Mouse (Mus musculus) heart, adult 2 months (tissue): Measurements from ENCODE around the gene Cmbl. TPM values are rescaled to one million over a fixed set of nuclear protein-coding genes. Genes with fewer than 3 reads are reported as not detected.

Experiments
- DNase-seq, 2 experiments: peaks; one replicate each; pipeline ENCODE4 v3.0.0; 2021
- H3K27ac ChIP-seq: fragments of 200-600 bp; 2 replicates; pipeline ENCODE4 v1.8.1; 2022
- H3K27me3 ChIP-seq: fragments of 200-500 bp; 2 replicates; pipeline ENCODE4 v1.6.1; 2012; ENCODE audit warnings: mild to moderate bottlenecking, low read length, inconsistent platforms, mixed read lengths; ENCODE audit not compliant: control insufficient read depth, insufficient read depth
- H3K36me3 ChIP-seq: fragments of 200-500 bp; 2 replicates; pipeline ENCODE4 v1.6.1; 2012; ENCODE audit warnings: low read length, inconsistent platforms; ENCODE audit not compliant: control insufficient read depth, insufficient read depth
- H3K4me1 ChIP-seq: fragments of 200-500 bp; 2 replicates; pipeline ENCODE4 v1.6.1; 2011; ENCODE audit warnings: low read length; ENCODE audit not compliant: control insufficient read depth, insufficient read depth
- H3K4me3 ChIP-seq: fragments of 200-600 bp; 2 replicates; pipeline ENCODE4 v1.8.1; 2022
- H3K79me2 ChIP-seq: fragments of 200-500 bp; replicated peaks from 2 replicates; pipeline ENCODE4 v1.6.1; 2012; ENCODE audit warnings: mild to moderate bottlenecking, inconsistent platforms, low read length, moderate library complexity, mixed read lengths; ENCODE audit not compliant: control insufficient read depth, insufficient read depth
- H3K9ac ChIP-seq: fragments of 200-500 bp; 2 replicates; pipeline ENCODE4 v1.6.1; 2012; ENCODE audit warnings: low read depth, mild to moderate bottlenecking, control low read depth, inconsistent platforms, low read length, mixed read lengths
- CTCF ChIP-seq: fragments of 200-600 bp; IDR thresholded peaks from 2 replicates; pipeline ENCODE4 v1.8.1; 2022; ENCODE audit warnings: antibody characterized with exemption, mild to moderate bottlenecking, moderate library complexity
- EP300 ChIP-seq: fragments of 200-500 bp; IDR thresholded peaks from 2 replicates; pipeline ENCODE4 v1.6.1; 2011; ENCODE audit warnings: low read depth, low read length, control low read depth; ENCODE audit not compliant: insufficient read depth
- POLR2A ChIP-seq: fragments of 200-500 bp; IDR thresholded peaks from 2 replicates; pipeline ENCODE4 v1.6.1; 2011; ENCODE audit warnings: mild to moderate bottlenecking, low read depth, low read length, control low read depth; ENCODE audit not compliant: insufficient read depth
- WGBS: fragments of 180-500 bp; shearing (Covaris S2); methylation state at CpG from one replicate; pipeline ENCODE4 v1.1.7; 2018; 5-methylcytosine and 5-hydroxymethylcytosine counted together
- intact Hi-C: fragments of 180-260 bp; cut with DNase I; formaldehyde crosslinking; loops from one replicate; pipeline ENCODE4 v1.15.1; 2025
- long read RNA-seq: library from polyadenylated mRNA; stranded (forward); transcript quantifications from one replicate; pipeline ENCODE4 v2.0.0, GENCODE M21; 2021
- polyA plus RNA-seq: library from polyadenylated mRNA; depleted of rRNA; stranded (reverse); fragments of >200 nt; gene quantifications from 2 replicates; pipeline ENCODE4 v1.2.3, GENCODE M21; 2012; rRNA removed
- total RNA-seq, 2 experiments: library from RNA; stranded (reverse); gene quantifications; 2 replicates each; pipeline ENCODE4 v1.2.3; 2021

Cmbl gene
- total RNA-seq: 10 to 100 TPM; 27.1 to 30.7 TPM
- 49.6 and 70.3 TPM in 2 replicates for polyA plus RNA-seq
- long read RNA-seq, transcript Cmbl-201 (6 exons, 1,155 nt): major isoform, 28 of 30 reads
- long read RNA-seq, partial matches to known transcripts: 0 of 30 reads
- long read RNA-seq, other reads (novel, unspliced or antisense): 2 of 30 reads

DNA sequence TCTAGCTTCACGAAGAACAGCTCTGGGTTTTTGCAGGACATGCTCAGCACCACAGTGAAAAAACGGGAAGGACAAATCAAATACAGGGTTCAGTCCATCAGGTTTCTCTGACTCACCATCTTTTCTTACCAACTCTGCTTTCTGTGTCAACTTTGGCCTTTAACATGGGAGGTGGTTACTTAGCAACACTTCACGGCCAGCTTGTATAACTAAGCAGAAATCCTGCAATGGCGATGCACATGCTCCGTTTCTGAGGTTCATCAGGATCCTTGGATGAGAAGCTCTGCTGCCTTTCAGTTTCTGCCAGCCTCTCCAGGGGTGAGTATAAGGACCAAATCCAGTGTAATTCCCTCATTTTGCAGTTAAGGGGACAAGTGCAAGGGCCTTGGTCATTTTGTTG, at the start of gene Cmbl:
Gene Cmbl (plus strand): TSS at position 206 of the 400 bp plus-strand sequence.
- intact Hi-C loops: loop anchor here (5.0 kb wide), 1 partner anchor 33 kb away; the partner anchor contains the start of gene March6
- H3K9ac ChIP-seq: no peak within 1 kb of the TSS
- 86% methylated on average over 5 of the region's 5 CpGs for WGBS

DNA sequence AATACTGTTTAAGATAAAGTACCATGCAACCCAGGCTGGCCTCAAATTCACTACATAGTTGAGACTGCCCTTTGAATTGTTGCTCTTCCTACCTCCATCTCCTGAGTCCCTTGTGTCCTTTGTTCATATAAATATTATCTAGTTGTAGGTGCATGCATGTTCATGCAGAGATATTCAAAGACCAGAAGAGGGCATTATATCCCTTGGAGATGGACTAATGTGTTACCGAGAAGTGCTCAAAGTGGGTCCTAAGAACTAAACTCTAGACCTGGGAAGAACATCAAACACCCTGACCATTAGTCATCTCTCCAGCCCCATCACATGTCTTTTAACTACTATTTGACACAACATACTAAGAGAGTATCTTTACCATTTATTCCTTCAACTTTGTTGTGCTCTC, 48.0 kb upstream of the Cmbl start:
- 55% methylated on average over 1 of the region's 1 CpGs for WGBS
- H3K4me1 ChIP-seq: peaks cover 6% of the 10 kb centered on the region
- no peaks in the 10 kb centered on the region for H3K27me3 ChIP-seq
- no peak for DNase-seq
- no peak overlapping the region for H3K9ac ChIP-seq
- peaks cover 2% of the 10 kb centered on the region; the same call in 1 of the 2 replicates for H3K36me3 ChIP-seq
- peaks cover 4% of the 10 kb centered on the region; the same call in 1 of the 2 replicates for H3K79me2 ChIP-seq
- intact Hi-C loops: loop anchor here (2.0 kb wide), 1 partner anchor 70 kb away; no protein-coding TSS in a partner anchor
- no peak overlapping the region for H3K27ac ChIP-seq
- peak; percentile 64 for TF ChIP-seq CTCF
- TF ChIP-seq EP300: no peak
- H3K4me3 ChIP-seq: no peak overlapping the region

More for the DNA sequence above, at the start of gene Cmbl:
- H3K36me3 ChIP-seq: no peaks in the 10 kb centered on the region
- no peak within 1 kb of the TSS for H3K4me3 ChIP-seq
- H3K27ac ChIP-seq: no peak within 1 kb of the TSS
- no peaks in the 10 kb centered on the region for H3K79me2 ChIP-seq
- no peaks in the 10 kb centered on the region for H3K27me3 ChIP-seq
- peaks cover 4% of the 10 kb centered on the region for H3K4me1 ChIP-seq
- TF ChIP-seq EP300 (no peak), POLR2A (no peak), CTCF (no peak)
- DNase-seq: no peak

DNA sequence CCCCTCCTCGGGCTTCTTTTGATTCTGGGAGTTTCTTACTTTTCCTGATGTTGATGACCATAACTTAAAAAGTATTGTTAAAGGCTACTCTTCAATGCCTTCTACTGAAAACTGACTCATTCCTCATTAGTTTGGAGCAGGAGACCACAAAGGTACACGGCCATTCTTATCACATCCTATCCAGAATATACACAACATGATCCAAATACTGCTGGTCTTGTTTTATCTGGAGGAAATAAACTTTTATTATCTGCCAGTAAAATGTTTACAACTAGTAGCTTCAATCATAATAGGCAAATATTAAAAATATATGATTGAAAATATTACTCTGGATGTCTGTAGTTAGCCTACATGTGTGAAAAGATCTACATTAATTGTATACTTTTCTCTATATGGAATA, 46.8 kb upstream of the Cmbl start:
- WGBS: 53% methylated on average over 2 of the region's 2 CpGs
- peaks cover 6% of the 10 kb centered on the region for H3K4me1 ChIP-seq
- peaks cover 8% of the 10 kb centered on the region for H3K36me3 ChIP-seq
- intact Hi-C loops: no loop called here
- peaks cover 4% of the 10 kb centered on the region; the same call in 1 of the 2 replicates for H3K79me2 ChIP-seq
- H3K27me3 ChIP-seq: no peaks in the 10 kb centered on the region
- TF ChIP-seq EP300: no peak
- TF ChIP-seq POLR2A: no peak
- no peak for TF ChIP-seq CTCF
- no peak overlapping the region for H3K4me3 ChIP-seq
- DNase-seq: no peak
- no peak overlapping the region for H3K27ac ChIP-seq
- no peak overlapping the region for H3K9ac ChIP-seq

DNA sequence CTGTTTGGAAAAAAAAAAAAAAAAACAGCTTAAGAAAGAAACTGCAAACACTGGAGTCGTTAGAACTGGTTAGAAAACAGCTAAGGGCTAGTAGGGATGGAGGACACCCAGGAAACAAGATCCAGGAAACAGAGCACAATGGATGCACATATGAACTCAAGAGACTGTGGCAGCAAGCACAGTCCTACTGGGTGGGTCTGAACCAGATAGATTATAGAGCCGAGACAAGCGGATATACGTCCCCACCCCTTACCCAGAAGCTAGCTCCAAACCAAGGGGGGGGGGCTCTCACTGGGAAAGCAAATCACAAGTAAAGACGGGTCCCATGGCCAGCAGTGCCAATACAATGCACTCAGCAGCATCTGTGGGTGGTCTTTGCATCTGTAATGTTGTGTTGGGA, 46.2 kb upstream of the Cmbl start:
- 70% methylated on average over 5 of the region's 5 CpGs for WGBS
- Histone ChIP-seq H3K9ac (no peak overlapping the region), H3K4me3 (no peak overlapping the region), H3K36me3 (peaks cover 11% of the 10 kb centered on the region), H3K27ac (no peak overlapping the region), H3K27me3 (no peaks in the 10 kb centered on the region), H3K79me2 (peaks cover 4% of the 10 kb centered on the region; the same call in 1 of the 2 replicates), H3K4me1 (peaks cover 8% of the 10 kb centered on the region)
- intact Hi-C loops: no loop called here
- DNase-seq: no peak
- no peak for TF ChIP-seq CTCF
- no peak for TF ChIP-seq EP300
- TF ChIP-seq POLR2A: no peak

DNA sequence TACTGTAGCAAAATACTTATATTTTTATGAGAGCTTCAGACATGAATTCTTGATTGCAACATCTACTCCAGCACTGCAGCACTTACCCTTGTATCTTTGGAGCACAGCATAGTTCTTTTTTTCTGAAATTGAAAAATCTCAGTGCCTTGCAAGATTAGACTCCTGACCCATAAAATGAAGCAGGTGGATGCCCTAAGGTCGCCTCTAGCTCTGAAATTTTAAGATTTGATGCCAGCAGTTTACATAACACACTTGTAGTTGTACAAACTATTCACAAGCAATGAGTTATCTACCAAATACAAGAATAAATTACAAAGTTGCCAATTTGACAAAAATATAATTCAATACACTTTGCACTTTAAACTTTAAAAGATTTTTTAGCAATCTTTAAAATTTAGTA, 38.7 kb upstream of the Cmbl start:
- no peak for DNase-seq
- Histone ChIP-seq H3K4me3 (no peak overlapping the region), H3K27ac (no peak overlapping the region), H3K79me2 (peaks cover 8% of the 10 kb centered on the region), H3K36me3 (peaks cover 27% of the 10 kb centered on the region), H3K4me1 (peaks cover 14% of the 10 kb centered on the region), H3K9ac (no peak overlapping the region), H3K27me3 (no peaks in the 10 kb centered on the region)
- TF ChIP-seq CTCF (no peak), POLR2A (no peak), EP300 (no peak)
- intact Hi-C loops: loop anchor here (5.0 kb wide), 1 partner anchor 44 kb away; no protein-coding TSS in a partner anchor
- 77% methylated on average over 1 of the region's 1 CpGs for WGBS

DNA sequence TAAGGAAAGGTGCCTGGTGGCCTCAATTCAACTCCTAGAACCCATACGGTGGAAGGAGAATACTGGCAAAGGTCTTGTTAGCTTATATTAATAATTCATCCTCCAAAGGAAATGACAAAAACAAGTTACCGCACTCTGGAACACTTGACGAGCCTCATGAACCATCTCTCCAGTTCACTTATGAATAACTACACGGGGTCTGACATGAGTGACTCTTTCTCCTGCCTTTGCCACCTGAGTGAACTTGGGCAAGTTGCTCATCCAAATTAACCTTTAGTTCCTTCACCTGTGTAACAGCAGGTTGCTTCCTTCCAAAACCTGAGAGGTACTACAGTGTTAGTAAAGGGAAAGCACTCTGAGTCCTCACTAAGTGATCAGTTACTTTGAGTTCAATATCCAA, 36.7 kb upstream of the Cmbl start:
- H3K9ac ChIP-seq: no peak overlapping the region
- H3K4me1 ChIP-seq: peaks cover 12% of the 10 kb centered on the region
- WGBS: 64% methylated on average over 4 of the region's 4 CpGs
- no peak for DNase-seq
- H3K4me3 ChIP-seq: no peak overlapping the region
- no peak for TF ChIP-seq POLR2A
- intact Hi-C loops: loop anchor here (5.0 kb wide), 1 partner anchor 46 kb away; no protein-coding TSS in a partner anchor
- H3K27me3 ChIP-seq: no peaks in the 10 kb centered on the region
- peaks cover 7% of the 10 kb centered on the region for H3K79me2 ChIP-seq
- H3K36me3 ChIP-seq: peaks cover 19% of the 10 kb centered on the region
- no peak overlapping the region for H3K27ac ChIP-seq
